Comparison of ENCODE assay signal across 8 mouse cellular contexts in genomic region chr17:50795445-50796095, GRCm38 (mm10).
DNase-seq lines count a peak whose midpoint lies in the region; ATAC-seq and TF ChIP-seq lines count a peak whose summit lies in the region.

No protein-coding gene starts in this region.

- H3K9ac ChIP-seq in lung, embryonic 14.5 days = no peak overlapping the region

- H3K4me3 ChIP-seq in G1E (ENCODE audit: low read depth, low read length) = no peak overlapping the region
- no peak overlapping the region for H3K4me3 ChIP-seq in forebrain, embryonic 10.5 days
- H3K4me3 ChIP-seq in lung, embryonic 14.5 days (ENCODE audit: low read depth, low read length) = no peak overlapping the region

- DNase-seq in G1E (ENCODE audit: low spot score) = peak; percentile 26
- DNase-seq in c-Kit-negative CD71-positive TER-119-positive erythroid progenitor cells, embryonic 14.5 days (ENCODE audit: low read depth, low spot score) = peak; percentile 13
- peak; percentile 58 for DNase-seq in forebrain, embryonic 10.5 days (ENCODE audit: extremely low spot score, low spot score)
- DNase-seq in heart, postnatal 36 days = peak; percentile 44 to 61
- peak; percentile 44 to 55 for DNase-seq in kidney, postnatal 36 days
- peak; percentile 91 for DNase-seq in lung, embryonic 14.5 days
- DNase-seq in thymus, postnatal 14 days = peak; percentile 60

- H3K4me1 ChIP-seq in G1E (ENCODE audit: insufficient read depth, low read depth, low read length) = no peaks in the 10 kb centered on the region
- H3K4me1 ChIP-seq in forebrain, embryonic 10.5 days = no peaks in the 10 kb centered on the region
- no peaks in the 10 kb centered on the region for H3K4me1 ChIP-seq in lung, embryonic 14.5 days (ENCODE audit: insufficient read depth)

- intact Hi-C loops in heart, postnatal 36 days (cut with DNase I) = loop anchor here (1.0 to 5.0 kb wide), 5 partner anchors 288 to 859 kb away; partner anchors contain the start of gene Plcl2

- 70% methylated on average over 6 of the region's 6 CpGs for WGBS in forebrain, embryonic 10.5 days
- 68% methylated on average over 6 of the region's 6 CpGs for WGBS in lung, embryonic 14.5 days

- H3K27me3 ChIP-seq in G1E (ENCODE audit: insufficient read depth, low read length) = no peaks in the 10 kb centered on the region
- H3K27me3 ChIP-seq in forebrain, embryonic 10.5 days (ENCODE audit: poor library complexity, severe bottlenecking) = no peaks in the 10 kb centered on the region
- no peaks in the 10 kb centered on the region for H3K27me3 ChIP-seq in lung, embryonic 14.5 days (ENCODE audit: insufficient read depth, low read length)

- peaks cover 15% of the 10 kb centered on the region for H3K36me3 ChIP-seq in G1E (replicated peaks)
- no peaks in the 10 kb centered on the region for H3K36me3 ChIP-seq in forebrain, embryonic 10.5 days (replicated peaks)
- no peaks in the 10 kb centered on the region for H3K36me3 ChIP-seq in lung, embryonic 14.5 days (ENCODE audit: insufficient read depth)

- peak; percentile 75 for ATAC-seq in G1E (ENCODE audit: extremely low read depth, insufficient number of reproducible peaks, low FRiP score, poor library complexity, severe bottlenecking)
- peak; percentile 87 for ATAC-seq in lung, embryonic 14.5 days (ENCODE audit: insufficient read depth)
- peak; percentile 95 for ATAC-seq in neutrophil, adult 5-6 weeks (ENCODE audit: extremely low read depth, insufficient number of reproducible peaks, low FRiP score, poor library complexity, severe bottlenecking)

- H3K4me2 ChIP-seq in lung, embryonic 14.5 days = no peak overlapping the region

- no peak overlapping the region for H3K27ac ChIP-seq in forebrain, embryonic 10.5 days
- H3K27ac ChIP-seq in lung, embryonic 14.5 days (ENCODE audit: low read depth) = no peak overlapping the region

- TF ChIP-seq CTCF in G1E (IDR thresholded peaks at IDR 0.05; ENCODE audit: low read depth, low read length) = peak; percentile 51; the same call in 1 of the 2 replicates
- peak; percentile 91 for TF ChIP-seq CTCF in lung, embryonic 14.5 days (IDR thresholded peaks at IDR 0.05; ENCODE audit: low read depth)

- no peaks in the 10 kb centered on the region for H3K9me3 ChIP-seq in G1E (replicated peaks)
- no peaks in the 10 kb centered on the region for H3K9me3 ChIP-seq in forebrain, embryonic 10.5 days
- H3K9me3 ChIP-seq in lung, embryonic 14.5 days (ENCODE audit: low read depth, low read length) = no peaks in the 10 kb centered on the region

Comparison
In these comparisons a context has a peak if more than half of its experiments do, and no peak if none do; other contexts are left out.
1. DNase-seq: peak in every context shown above with its lines; median percentile 91 in lung, embryonic 14.5 days; 60 in thymus, postnatal 14 days; 58 in forebrain, embryonic 10.5 days; 52 in heart, postnatal 36 days; 50 in kidney, postnatal 36 days; 26 in G1E; 13 in c-Kit-negative CD71-positive TER-119-positive erythroid progenitor cells, embryonic 14.5 days.